In genomic region chr10:86126478-86126877, GRCm38 (mm10) we compare ENCODE assay signal across 11 mouse cellular contexts.
DNase-seq lines count a peak whose midpoint lies in the region; ATAC-seq and TF ChIP-seq lines count a peak whose summit lies in the region.
"Had no signal": no experiment of that assay in that cellular context is flagged by ENCODE, and none has a peak within 500 bp of the region (broad histone marks: within the 10 kb centered on the region; RNA-seq: fewer than 3 reads in every experiment).

No protein-coding gene starts in this region.

- no peak for TF ChIP-seq EP300 in heart, postnatal 0 days (IDR thresholded peaks at IDR 0.05; ENCODE audit: low read depth)

- H3K9me3 ChIP-seq in lung, embryonic 16.5 days (ENCODE audit: control insufficient read depth, low read length): no peaks in the 10 kb centered on the region
- no peaks in the 10 kb centered on the region for H3K9me3 ChIP-seq in heart, postnatal 0 days (replicated peaks; ENCODE audit: control insufficient read depth, low read length)

- 0 out of 2 replicates have a peak, but pooled peaks have one; percentile 23 for ATAC-seq in lung, embryonic 16.5 days (ENCODE audit: low read depth)
- 0 out of 2 replicates have a peak, but pooled peaks have one; percentile 11 for ATAC-seq in heart, postnatal 0 days (ENCODE audit: insufficient read depth, low read depth)
- ATAC-seq: hindbrain, embryonic 16.5 days had no signal

- H3K4me3 ChIP-seq in lung, embryonic 16.5 days (ENCODE audit: low read length): no peak overlapping the region
- H3K4me3 ChIP-seq in lung, adult 2 months (replicated peaks; ENCODE audit: extremely low read depth, low read depth, low read length): no peak overlapping the region
- no peak overlapping the region for H3K4me3 ChIP-seq in heart, postnatal 0 days (ENCODE audit: low read depth, low read length)
- H3K4me3 ChIP-seq: limb, embryonic 12.5 days had no signal

- H3K27ac ChIP-seq in lung, embryonic 16.5 days (ENCODE audit: low read length): no peak overlapping the region
- H3K27ac ChIP-seq in heart, postnatal 0 days (ENCODE audit: low read depth): no peak overlapping the region
- H3K27ac ChIP-seq: limb, embryonic 12.5 days had no signal

- H3K27me3 ChIP-seq in lung, embryonic 16.5 days (ENCODE audit: control insufficient read depth, insufficient read depth, low read depth, low read length): no peaks in the 10 kb centered on the region
- H3K27me3 ChIP-seq in heart, postnatal 0 days (ENCODE audit: control insufficient read depth, insufficient read depth, low read length): no peaks in the 10 kb centered on the region
- H3K27me3 ChIP-seq: limb, embryonic 12.5 days had no signal

- H3K9ac ChIP-seq in lung, embryonic 16.5 days (ENCODE audit: low read length): no peak overlapping the region
- H3K9ac ChIP-seq in heart, postnatal 0 days (replicated peaks; ENCODE audit: low read depth, low read length): no peak overlapping the region
- H3K9ac ChIP-seq: limb, embryonic 12.5 days had no signal

- H3K36me3 ChIP-seq in lung, embryonic 16.5 days (ENCODE audit: control insufficient read depth, insufficient read depth, low read length): no peaks in the 10 kb centered on the region
- H3K36me3 ChIP-seq in heart, postnatal 0 days (replicated peaks; ENCODE audit: control insufficient read depth, insufficient read depth, low read length): no peaks in the 10 kb centered on the region
- H3K36me3 ChIP-seq: limb, embryonic 12.5 days had no signal

- DNase-seq in lung, adult 2 months: no peak
- DNase-seq in adipocyte (ENCODE audit: low spot score): peak; percentile 28
- peak; percentile 15 for DNase-seq in heart, postnatal 0 days (ENCODE audit: low spot score)
- peak; percentile 36 for DNase-seq in lung, postnatal 10 days
- no peak for DNase-seq in adrenal gland, postnatal 4 days (ENCODE audit: low spot score in 2 of 2)
- DNase-seq in c-Kit-positive CD71-positive TER-119-positive erythroid progenitor cells, embryonic 14.5 days (ENCODE audit: low spot score): no peak
- DNase-seq in layer of hippocampus, postnatal 14 days (ENCODE audit: low spot score in 2 of 2): no peak
- DNase-seq: thymus, postnatal 36 days had no signal

- TF ChIP-seq CTCF in lung, adult 2 months (IDR thresholded peaks at IDR 0.05; ENCODE audit: insufficient read depth, low read length): no peak
- TF ChIP-seq CTCF in heart, postnatal 0 days (IDR thresholded peaks at IDR 0.05; ENCODE audit: low read depth): no peak

- no peaks in the 10 kb centered on the region for H3K4me1 ChIP-seq in lung, embryonic 16.5 days (replicated peaks; ENCODE audit: control insufficient read depth, insufficient read depth, low read length)
- peaks cover 5% of the 10 kb centered on the region; the same call in 1 of the 2 replicates for H3K4me1 ChIP-seq in lung, adult 2 months (ENCODE audit: control insufficient read depth, insufficient read depth, low read length)
- no peaks in the 10 kb centered on the region for H3K4me1 ChIP-seq in heart, postnatal 0 days (ENCODE audit: control insufficient read depth, insufficient read depth)
- H3K4me1 ChIP-seq: limb, embryonic 12.5 days had no signal

- 64% methylated on average over 11 of the region's 11 CpGs for WGBS in lung, embryonic 16.5 days
- WGBS in lung, adult 2 months: 70% methylated on average over 11 of the region's 11 CpGs
- 43% methylated on average over 11 of the region's 11 CpGs for WGBS in heart, postnatal 0 days

- TF ChIP-seq POLR2A in lung, adult 2 months (IDR thresholded peaks at IDR 0.05; ENCODE audit: borderline replicate concordance, extremely low read depth, low read depth, low read length): no peak

- no peak overlapping the region for H3K4me2 ChIP-seq in lung, embryonic 16.5 days (ENCODE audit: low read depth, low read length)
- no peak overlapping the region for H3K4me2 ChIP-seq in heart, postnatal 0 days (ENCODE audit: low read depth, low read length)
- H3K4me2 ChIP-seq: limb, embryonic 12.5 days had no signal

Comparison
In these comparisons a context has a peak if more than half of its experiments do, and no peak if none do; other contexts are left out.
1. DNase-seq: peak in adipocyte (single experiment), heart, postnatal 0 days (single experiment) and lung, postnatal 10 days (single experiment); none in lung, adult 2 months (single experiment), adrenal gland, postnatal 4 days (0 of 2), c-Kit-positive CD71-positive TER-119-positive erythroid progenitor cells, embryonic 14.5 days (single experiment) and layer of hippocampus, postnatal 14 days (0 of 2).